Mouse (Mus musculus) testis, postnatal 14 days (tissue): ENCODE data around the gene Kdf1.
A peak's percentile ranks its signal among the peaks of the same experiment; 100 is the strongest.

Experiments
- DNase-seq: peaks from one replicate; pipeline ENCODE4 v3.0.0; 2021; ENCODE audit warnings: low spot score

Gene Kdf1

GRCm38 (mm10) chr4:133518601-133519368, at the start of gene Kdf1:
TSS of gene Kdf1 (plus strand) at chr4:133518963.
- DNase-seq: peak; percentile 77

DNA sequence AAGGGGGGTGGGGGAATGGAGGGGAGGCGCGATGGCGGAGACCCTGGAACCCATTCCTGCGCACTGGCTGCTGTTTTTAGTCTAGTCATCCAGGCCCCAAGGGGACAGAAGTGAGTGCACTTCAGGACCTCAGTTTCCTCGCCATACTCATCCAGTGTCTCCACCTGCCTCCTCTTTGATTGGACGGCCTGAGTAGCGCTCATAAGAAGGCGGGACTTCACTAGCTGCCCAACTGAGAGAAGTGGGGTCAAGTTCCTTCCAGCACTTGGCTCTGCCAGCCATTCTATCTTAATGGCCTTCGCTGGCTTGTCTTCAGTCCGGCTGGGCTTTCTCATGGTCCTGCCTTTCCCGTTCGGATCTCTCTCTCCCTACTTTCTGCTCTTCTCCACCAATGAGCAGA, 49.6 kb upstream of the Kdf1 start:
- no peak for DNase-seq

DNA sequence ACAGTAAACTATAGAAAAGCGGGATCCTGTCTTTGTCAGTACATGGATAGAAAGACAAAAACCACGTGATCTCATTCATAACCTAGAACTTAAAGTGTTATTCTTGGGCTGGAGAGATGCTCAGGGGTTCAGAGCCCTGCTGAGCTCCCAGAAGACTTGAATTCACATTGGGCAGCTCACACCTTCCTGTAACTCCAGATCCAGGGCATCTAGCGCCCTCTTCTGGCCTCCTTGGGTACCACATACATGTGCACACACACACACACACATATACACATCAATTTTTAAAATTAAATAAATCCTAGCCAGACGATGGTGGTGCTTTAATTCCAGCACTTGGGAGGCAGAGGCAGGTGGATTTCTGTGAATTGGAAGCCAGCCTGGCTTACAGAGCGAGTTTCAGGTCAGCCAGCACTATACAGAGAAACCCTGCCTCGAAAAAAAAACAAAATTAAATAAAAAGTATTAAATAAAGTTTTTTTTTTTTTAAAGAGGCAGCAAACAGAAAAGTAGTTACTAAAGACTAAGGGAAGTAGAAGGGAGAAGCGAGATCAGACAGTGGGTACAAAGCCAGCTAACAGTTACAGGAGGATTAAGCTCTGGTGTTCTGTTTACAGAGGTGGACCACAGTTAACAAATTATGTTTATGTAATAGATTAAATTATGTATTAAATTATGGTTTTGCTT, 47.5 kb upstream of the Kdf1 start:
- DNase-seq: no peak

DNA sequence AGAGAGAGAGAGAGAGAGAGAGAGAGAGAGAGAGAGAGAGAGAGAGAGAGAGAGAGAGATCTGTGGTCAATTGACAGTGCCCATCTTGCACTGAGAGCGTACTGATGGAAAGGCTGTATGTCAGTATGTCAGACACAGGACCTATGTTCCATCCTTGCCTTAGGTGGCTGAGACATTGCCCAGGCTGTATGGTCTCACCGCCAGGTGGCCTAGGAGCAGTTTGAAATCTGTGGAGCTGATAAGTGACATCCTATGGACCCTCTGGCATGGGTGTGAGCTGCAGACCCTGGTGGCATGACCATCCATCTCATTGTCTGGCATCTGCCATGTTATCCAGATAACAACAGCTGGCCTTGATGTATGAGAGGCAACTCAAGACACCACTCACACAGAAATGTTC, 44.9 kb upstream of the Kdf1 start:
- no peak for DNase-seq

DNA sequence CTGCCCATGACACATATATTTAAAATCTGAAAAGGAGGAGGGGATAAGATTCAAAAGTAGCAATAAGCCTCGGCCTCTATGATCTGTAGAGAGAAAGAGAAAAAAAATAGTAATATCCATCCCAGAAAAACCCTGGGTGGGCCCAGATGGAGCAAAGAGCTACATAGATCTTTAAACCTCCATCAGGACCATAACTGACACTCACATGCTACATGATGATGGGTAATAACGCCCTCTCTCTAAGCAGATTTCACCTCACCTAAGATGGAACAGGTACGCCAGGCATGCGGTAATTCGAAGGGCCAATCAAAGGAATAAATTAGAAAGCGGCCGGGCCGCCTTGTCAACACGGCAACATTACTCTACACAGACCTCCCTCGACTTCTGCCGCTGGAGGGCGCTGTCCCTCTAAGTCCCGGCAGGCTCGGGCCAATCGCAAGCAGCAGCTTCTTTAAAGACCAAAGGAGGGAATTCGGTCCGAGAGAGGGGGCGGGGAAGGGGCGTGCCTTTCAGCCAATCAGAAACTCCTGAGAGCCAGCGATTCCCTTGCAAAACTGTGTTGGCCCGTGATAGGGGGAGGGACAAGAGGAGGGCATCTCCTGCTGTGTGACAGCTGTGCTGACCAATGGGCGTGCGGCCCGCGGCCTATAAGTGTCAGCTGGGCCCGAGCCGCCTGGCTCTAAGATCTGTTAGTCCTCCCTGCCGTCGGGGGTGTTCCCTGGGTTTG, 39.1 kb upstream of the Kdf1 start, which contains the start of gene Tent5b:
TSS of gene Tent5b (plus strand) at position 675 of the 727 bp plus-strand sequence.
- peak; percentile 99 for DNase-seq

DNA sequence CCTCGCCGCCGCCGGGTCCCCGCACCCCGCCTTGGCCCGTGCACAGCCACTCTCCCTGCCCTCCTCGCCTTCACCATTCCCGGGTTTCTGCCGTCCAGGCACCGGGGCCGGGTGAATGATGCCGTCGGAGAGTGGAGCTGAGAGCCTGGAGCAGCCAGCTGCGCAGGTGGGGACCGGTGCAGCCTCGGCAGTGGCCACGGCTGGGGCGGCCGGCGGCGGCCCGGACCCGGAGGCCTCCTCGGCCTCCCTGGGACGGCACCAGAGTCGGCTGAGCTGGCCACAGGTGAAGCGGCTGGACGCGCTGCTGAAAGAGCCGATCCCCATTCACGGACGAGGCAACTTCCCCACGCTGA, 38.6 kb upstream of the Kdf1 start:
- no peak for DNase-seq

DNA sequence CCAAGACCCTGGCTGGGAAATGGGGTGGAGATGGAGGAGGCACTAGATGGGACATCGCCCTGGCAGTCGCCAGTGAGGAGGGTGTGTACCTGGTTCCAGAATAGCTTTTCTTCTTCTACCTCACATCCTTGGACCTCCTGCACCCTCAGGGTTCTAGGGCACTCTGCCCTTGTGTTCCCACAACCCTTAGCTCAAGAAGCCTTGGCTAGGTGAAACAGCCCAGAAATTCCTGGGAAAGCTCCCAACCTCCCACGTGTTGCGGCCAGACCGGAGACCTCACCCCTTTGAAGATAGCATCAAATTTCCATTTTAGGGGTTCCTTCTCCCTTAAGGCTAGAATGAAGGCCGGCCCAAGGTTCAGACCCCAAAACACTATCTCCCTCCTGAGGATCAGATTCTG, 38.0 kb upstream of the Kdf1 start:
- no peak for DNase-seq

GRCm38 (mm10) chr4:133481488-133481887, 37.3 kb upstream of the Kdf1 start:
- no peak for DNase-seq

DNA sequence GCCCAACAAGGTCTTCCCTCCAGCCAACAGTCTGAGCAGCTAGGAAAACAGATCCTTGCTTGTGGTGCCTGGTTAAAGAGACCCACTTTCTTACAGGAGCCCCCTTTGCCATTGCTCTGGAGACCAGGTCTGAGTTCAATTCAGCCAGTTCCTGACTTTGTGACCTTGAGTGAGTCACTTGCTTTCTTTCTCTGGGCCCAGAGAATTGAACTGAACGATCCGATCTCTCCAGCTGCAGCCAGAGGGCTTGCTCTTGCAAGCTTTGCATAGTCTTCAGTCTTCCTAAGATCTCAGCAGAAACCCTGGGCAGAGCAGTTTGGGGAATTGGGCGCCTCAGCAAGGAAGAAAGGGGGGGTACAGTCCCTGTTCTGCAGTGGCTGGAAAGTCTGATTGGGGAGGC, 36.3 kb upstream of the Kdf1 start:
- no peak for DNase-seq

GRCm38 (mm10) chr4:133484266-133485025, 34.3 kb upstream of the Kdf1 start:
- DNase-seq: no peak

GRCm38 (mm10) chr4:133485691-133486425, 32.9 kb upstream of the Kdf1 start:
- DNase-seq: no peak

- DNase-seq: no peak
These were observed 31.9 kb upstream of the Kdf1 start for GRCm38 (mm10) chr4:133486673-133487357.

DNA sequence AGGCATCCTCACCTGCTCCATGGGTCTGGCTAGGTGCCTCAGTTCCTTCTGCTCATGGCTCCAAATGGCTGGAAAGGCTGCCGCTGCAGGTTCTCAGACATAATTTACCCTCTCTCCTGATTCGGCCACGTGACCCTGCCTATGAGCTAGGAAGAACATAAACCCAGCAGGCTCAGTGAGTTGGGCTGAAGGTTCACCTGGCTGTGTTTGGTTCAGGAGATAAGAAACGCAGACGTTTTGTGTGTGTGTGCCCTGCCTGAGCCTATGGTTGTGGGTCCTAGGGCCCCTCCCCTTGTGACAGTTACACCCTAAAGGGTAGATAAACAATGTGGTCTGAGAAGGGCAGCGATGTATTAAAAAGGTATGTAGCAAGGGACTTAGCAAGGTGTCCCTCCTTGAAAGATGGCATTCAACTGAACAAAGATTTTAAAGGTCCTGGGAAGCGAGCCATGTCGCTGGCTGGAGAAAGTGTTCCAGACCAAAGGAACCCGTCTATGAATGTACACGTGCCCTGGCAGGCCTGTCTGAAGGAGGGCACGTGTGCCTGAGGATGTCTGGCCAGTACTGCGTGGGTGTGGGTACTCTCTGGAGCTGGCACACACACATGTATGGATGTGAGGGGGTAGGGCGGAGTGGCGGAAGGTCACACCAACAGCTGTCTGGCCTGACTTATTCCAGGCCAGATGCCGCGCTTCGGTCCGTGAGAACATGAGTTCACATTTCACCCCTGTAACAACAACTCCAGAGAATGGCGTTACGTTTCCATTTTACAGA, 30.0 kb upstream of the Kdf1 start:
- no peak for DNase-seq

- DNase-seq: no peak
These were observed 29.1 kb upstream of the Kdf1 start for GRCm38 (mm10) chr4:133489489-133490245.

- DNase-seq: peak; percentile 62
These were observed 27.0 kb upstream of the Kdf1 start for GRCm38 (mm10) chr4:133491800-133492199.

DNA sequence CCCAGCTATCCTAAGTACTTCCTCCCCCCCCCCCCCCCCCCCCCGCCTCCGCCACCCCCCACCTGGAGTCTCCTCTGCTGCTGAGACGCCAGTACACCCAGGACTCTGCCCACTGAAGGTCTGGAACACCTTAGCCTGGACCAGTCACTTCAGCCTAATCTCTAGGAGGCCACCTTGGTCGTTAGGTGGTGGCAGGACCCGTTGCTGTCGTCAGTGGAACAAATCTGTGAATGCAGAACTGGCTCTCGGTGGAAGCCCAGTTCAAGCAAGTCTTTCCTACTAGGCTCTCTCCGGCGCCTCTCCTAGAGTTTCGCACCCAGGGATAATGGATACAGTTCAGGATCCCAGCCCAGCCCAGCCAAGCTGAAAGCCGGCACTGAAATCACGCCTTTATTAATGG, 24.9 kb upstream of the Kdf1 start:
- DNase-seq: no peak

DNA sequence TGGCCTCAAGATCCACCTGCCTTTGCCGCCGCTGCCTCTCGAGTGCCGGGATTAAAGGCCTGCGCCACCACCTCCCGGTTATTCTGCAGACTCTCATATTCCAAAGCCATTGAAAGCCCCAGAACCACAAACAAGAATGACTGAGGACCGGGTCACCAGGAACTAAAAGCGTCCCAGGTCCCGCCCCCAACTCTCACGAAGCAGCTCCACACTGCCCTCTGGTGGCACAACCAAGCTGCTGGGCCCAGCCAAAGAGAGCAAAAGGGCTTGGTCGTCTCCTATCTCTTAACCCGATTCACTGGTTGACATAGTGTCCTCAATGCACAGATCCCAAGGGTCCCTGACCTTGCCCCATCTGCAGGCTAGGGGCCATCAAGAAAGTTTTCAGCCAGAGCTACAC, 24.3 kb upstream of the Kdf1 start:
- peak; percentile 83 for DNase-seq

DNA sequence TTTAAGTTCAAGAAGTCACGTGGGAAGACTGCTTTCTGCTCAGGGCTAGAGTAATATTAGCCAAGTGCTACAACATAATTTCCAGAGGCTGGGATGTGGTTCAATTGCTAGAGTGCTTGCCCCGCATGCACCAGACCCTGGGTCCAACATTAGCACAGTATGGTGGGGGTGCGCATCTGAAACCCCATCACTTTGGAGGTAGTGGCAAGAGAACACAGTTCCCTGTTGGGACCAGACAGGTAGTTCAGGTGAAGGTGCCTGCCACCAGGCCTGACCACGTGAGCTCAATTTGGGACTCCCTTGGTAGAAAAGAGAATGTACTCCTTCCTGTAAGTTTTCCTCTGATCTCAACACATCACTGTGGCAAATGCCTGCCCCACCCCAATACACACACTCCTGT, 23.9 kb upstream of the Kdf1 start:
- DNase-seq: no peak

DNA sequence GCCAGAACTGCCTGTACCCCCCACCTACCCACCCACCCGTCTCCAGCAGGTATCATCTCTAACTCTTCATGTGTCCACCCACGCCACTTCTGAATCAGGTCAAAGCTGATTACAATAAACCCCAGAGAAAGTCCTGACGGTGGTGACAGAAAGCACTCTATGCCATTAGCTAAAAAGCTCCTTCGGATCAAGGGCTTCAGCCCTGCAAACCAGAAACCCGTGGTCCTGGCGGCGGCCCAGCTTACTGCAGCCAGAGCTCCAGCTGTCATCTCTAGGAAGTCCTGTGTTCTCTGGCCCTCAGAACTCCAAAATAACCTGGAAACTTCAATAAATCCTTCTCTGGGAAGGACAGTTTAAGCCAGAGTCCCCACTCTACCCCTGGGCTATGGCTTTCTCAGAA, 23.1 kb upstream of the Kdf1 start:
- no peak for DNase-seq
